Mouse (Mus musculus): ENCODE results near the gene Ccdc60. TPM values are rescaled to one million over a fixed set of nuclear protein-coding genes. Genes with fewer than 3 reads are reported as not detected.

Ccdc60 gene
- polyA plus RNA-seq, 1 experiment from 2014 or later, result 1.6 TPM

Other genes starting within 250 kb of the Ccdc60 start
- not detected in 2 replicates for gene Tmem233, start 205.7 kb downstream of the Ccdc60 start, polyA plus RNA-seq (2015; fragmentation: Nextera tagmentation; extraction: Ambion mirVana)
- 11.3 and 11.8 TPM in 2 replicates for gene Hspb8, start 133.9 kb upstream of the Ccdc60 start, polyA plus RNA-seq (2015; fragmentation: Nextera tagmentation; extraction: Ambion mirVana)

All from intestine, embryonic 16.5 days (tissue).